25 mouse cellular contexts compared by ENCODE assay signal in the genomic region with DNA sequence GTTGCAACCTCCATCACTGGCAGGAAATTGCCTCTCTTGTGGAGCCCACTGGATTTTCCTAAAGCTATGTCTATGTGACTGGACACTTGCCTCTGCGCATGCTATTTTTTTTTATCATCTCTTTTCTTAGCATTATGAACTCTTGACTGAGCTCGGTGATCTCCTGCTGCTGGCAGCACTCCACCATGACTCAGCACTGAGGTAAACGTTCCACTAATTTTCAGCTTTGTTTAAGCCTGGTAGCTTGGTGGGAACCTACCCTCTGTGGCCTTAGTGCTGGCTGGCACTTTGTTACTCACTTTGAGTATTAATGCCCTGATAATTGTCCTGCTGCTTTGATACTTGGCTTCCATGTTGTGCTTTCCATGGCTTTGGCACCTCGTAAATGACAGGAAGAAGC.
A peak's percentile ranks its signal among the peaks of the same experiment; 100 is the strongest.
DNase-seq lines count a peak whose midpoint lies in the region; ATAC-seq and TF ChIP-seq lines count a peak whose summit lies in the region.
"Had no signal": no experiment of that assay in that cellular context is flagged by ENCODE, and none has a peak within 500 bp of the region (broad histone marks: within the 10 kb centered on the region; RNA-seq: fewer than 3 reads in every experiment).

No protein-coding gene starts in this region.

- no peaks in the 10 kb centered on the region for H3K27me3 ChIP-seq in hindbrain, postnatal 0 days (ENCODE audit: insufficient read depth, low read length)
- H3K27me3 ChIP-seq in hindbrain, embryonic 10.5 days (ENCODE audit: insufficient read depth, poor library complexity, severe bottlenecking) = no peaks in the 10 kb centered on the region
- H3K27me3 ChIP-seq: limb, embryonic 13.5 days; neural tube, embryonic 13.5 days had no signal

- H3K9ac ChIP-seq in hindbrain, postnatal 0 days (replicated peaks; ENCODE audit: low read length) = no peak overlapping the region
- H3K9ac ChIP-seq: forebrain, postnatal 0 days; hindbrain, embryonic 14.5 days; limb, embryonic 13.5 days; liver, embryonic 14.5 days; lung, embryonic 14.5 days; neural tube, embryonic 13.5 days had no signal

- H3K36me3 ChIP-seq in hindbrain, postnatal 0 days (ENCODE audit: insufficient read depth, low read length) = no peaks in the 10 kb centered on the region
- H3K36me3 ChIP-seq in hindbrain, embryonic 10.5 days = no peaks in the 10 kb centered on the region
- H3K36me3 ChIP-seq: embryonic facial prominence, embryonic 10.5 days; limb, embryonic 13.5 days; neural tube, embryonic 13.5 days had no signal

- no peaks in the 10 kb centered on the region for H3K9me3 ChIP-seq in hindbrain, postnatal 0 days (ENCODE audit: low read length)
- no peaks in the 10 kb centered on the region for H3K9me3 ChIP-seq in hindbrain, embryonic 10.5 days
- H3K9me3 ChIP-seq: embryonic facial prominence, embryonic 10.5 days; limb, embryonic 13.5 days; neural tube, embryonic 13.5 days had no signal

- no peak for TF ChIP-seq CTCF in hindbrain, postnatal 0 days (IDR thresholded peaks at IDR 0.05; ENCODE audit: low read depth)

- WGBS in hindbrain, postnatal 0 days = 26% methylated on average over 4 of the region's 4 CpGs
- 69% methylated on average over 4 of the region's 4 CpGs for WGBS in hindbrain, embryonic 10.5 days

- no peak overlapping the region for H3K4me3 ChIP-seq in hindbrain, postnatal 0 days (ENCODE audit: low read length)
- no peak overlapping the region for H3K4me3 ChIP-seq in hindbrain, embryonic 10.5 days
- H3K4me3 ChIP-seq: embryonic facial prominence, embryonic 10.5 days; layer of hippocampus, adult 2 months; limb, embryonic 13.5 days; myocyte; neural tube, embryonic 13.5 days had no signal

- no peaks in the 10 kb centered on the region for H3K4me1 ChIP-seq in hindbrain, postnatal 0 days (ENCODE audit: insufficient read depth, low read length)
- no peaks in the 10 kb centered on the region; the same call in 1 of the 2 replicates for H3K4me1 ChIP-seq in hindbrain, embryonic 10.5 days (replicated peaks)
- H3K4me1 ChIP-seq: embryonic facial prominence, embryonic 10.5 days; limb, embryonic 13.5 days; neural tube, embryonic 13.5 days had no signal

- no peak overlapping the region for H3K4me2 ChIP-seq in hindbrain, postnatal 0 days (ENCODE audit: low read depth, low read length)
- H3K4me2 ChIP-seq: hindbrain, embryonic 14.5 days; limb, embryonic 13.5 days; lung, embryonic 14.5 days; neural tube, embryonic 13.5 days had no signal

- ATAC-seq in hindbrain, postnatal 0 days = no peak
- ATAC-seq: forebrain, postnatal 0 days had no signal

- DNase-seq in cerebellum, postnatal 10 days = peak; percentile 30 to 31
- no peak for DNase-seq in cerebellum, adult 9-11 months
- DNase-seq in hindbrain, postnatal 0 days (ENCODE audit: low spot score) = peak; percentile 37
- no peak for DNase-seq in hindbrain, embryonic 10.5 days (ENCODE audit: low spot score)
- peak; percentile 16 for DNase-seq in NIH3T3 (ENCODE audit: low read depth)
- DNase-seq in retina, embryonic 14.5 days (ENCODE audit: low spot score) = peak; percentile 33
- no peak for DNase-seq in kidney, adult 11 months
- DNase-seq: cerebellum, adult 18-20 months; forebrain, postnatal 0 days; gastrocnemius, postnatal 25 days; heart, postnatal 36 days; kidney, adult 9 months; kidney, postnatal 25 days; layer of hippocampus, postnatal 36 days; lung, embryonic 14.5 days; midbrain, embryonic 14.5 days; thymus, adult 18-20 months; thymus, postnatal 36 days had no signal

- no peak overlapping the region for H3K27ac ChIP-seq in hindbrain, postnatal 0 days
- no peak overlapping the region for H3K27ac ChIP-seq in hindbrain, embryonic 10.5 days
- H3K27ac ChIP-seq: embryonic facial prominence, embryonic 10.5 days; hindbrain, embryonic 14.5 days; layer of hippocampus, adult 2 months; limb, embryonic 13.5 days; liver, embryonic 14.5 days; neural tube, embryonic 13.5 days had no signal

Comparison
In these comparisons a context has a peak if more than half of its experiments do, and no peak if none do; other contexts are left out.
1. DNase-seq: peak in cerebellum, postnatal 10 days (2 of 2), hindbrain, postnatal 0 days (single experiment), NIH3T3 (single experiment) and retina, embryonic 14.5 days (single experiment); none in cerebellum, adult 9-11 months (single experiment), hindbrain, embryonic 10.5 days (single experiment) and kidney, adult 11 months (single experiment).